Mouse (Mus musculus) midbrain, embryonic 10.5 days (tissue): ENCODE measurements around the gene March11. TPM values are rescaled to one million over a fixed set of nuclear protein-coding genes. Genes with fewer than 3 reads are reported as not detected.

Experiments used
- DNase-seq: peaks from one replicate; pipeline ENCODE4 v3.0.0-alpha.2; 2017; ENCODE audit warnings: low spot score
- H3K27ac ChIP-seq: fragments of 300-500 bp; sonication (generic); replicated peaks from 2 replicates; pipeline ENCODE4 v1.5.1; 2016; ENCODE audit warnings: mild to moderate bottlenecking
- H3K27me3 ChIP-seq: fragments of 300-500 bp; sonication (generic); 2 replicates; pipeline ENCODE4 v1.6.1; 2016; ENCODE audit warnings: low read depth, mild to moderate bottlenecking; ENCODE audit not compliant: poor library complexity, severe bottlenecking
- H3K36me3 ChIP-seq: fragments of 300-500 bp; sonication (generic); 2 replicates; pipeline ENCODE4 v1.6.1; 2016; ENCODE audit warnings: mild to moderate bottlenecking, moderate library complexity
- H3K4me1 ChIP-seq: fragments of 300-500 bp; sonication (generic); 2 replicates; pipeline ENCODE4 v1.6.1; 2016
- H3K4me3 ChIP-seq: fragments of 300-500 bp; sonication (generic); 2 replicates; pipeline ENCODE4 v1.5.1; 2016; ENCODE audit warnings: mild to moderate bottlenecking, moderate library complexity
- H3K9me3 ChIP-seq: fragments of 300-500 bp; sonication (generic); replicated peaks from 2 replicates; pipeline ENCODE4 v1.6.1; 2016; ENCODE audit warnings: mild to moderate bottlenecking
- WGBS: fragments of 180-500 bp; shearing (Covaris S2); methylation state at CpG from one replicate; pipeline ENCODE4 v1.1.7; 2016; 5-methylcytosine and 5-hydroxymethylcytosine counted together
- polyA plus RNA-seq: library from polyadenylated mRNA; unstranded; fragments of >200 nt; fragmentation: Nextera tagmentation; extraction: Ambion mirVana; gene quantifications from 2 replicates; pipeline ENCODE4 v1.2.1, GENCODE M21; 2016

The March11 gene
- polyA plus RNA-seq, 1 experiment from 2014 or later, result 0.91 TPM

- Histone ChIP-seq H3K27me3 (no peaks in the 10 kb centered on the region), H3K4me3 (no peak overlapping the region), H3K9me3 (no peaks in the 10 kb centered on the region), H3K36me3 (no peaks in the 10 kb centered on the region), H3K4me1 (no peaks in the 10 kb centered on the region), H3K27ac (no peak overlapping the region)
- no peak for DNase-seq
- 86% methylated on average over 4 of the region's 4 CpGs for WGBS
Observed at GRCm38 (mm10) chr15:26378879-26379278, 70.0 kb downstream of the March11 start.

- DNase-seq, result no peak
- 92% methylated on average over 3 of the region's 3 CpGs for WGBS
- H3K4me1 ChIP-seq, result no peaks in the 10 kb centered on the region
- no peaks in the 10 kb centered on the region for H3K36me3 ChIP-seq
- H3K4me3 ChIP-seq, result no peak overlapping the region
- no peak overlapping the region for H3K27ac ChIP-seq
- no peaks in the 10 kb centered on the region for H3K9me3 ChIP-seq
- H3K27me3 ChIP-seq, result no peaks in the 10 kb centered on the region
Observed at GRCm38 (mm10) chr15:26379831-26380230, 71.0 kb downstream of the March11 start.

- H3K27ac ChIP-seq, result no peak overlapping the region
- 84% methylated on average over 1 of the region's 1 CpGs for WGBS
Observed at GRCm38 (mm10) chr15:26380844-26381243, 72.0 kb downstream of the March11 start.

GRCm38 (mm10) chr15:26390001-26390400 is 81.2 kb downstream of the March11 start:
- WGBS, result 95% methylated on average over 9 of the region's 9 CpGs
- Histone ChIP-seq H3K4me1 (no peaks in the 10 kb centered on the region), H3K36me3 (no peaks in the 10 kb centered on the region), H3K9me3 (no peaks in the 10 kb centered on the region), H3K4me3 (no peak overlapping the region), H3K27ac (no peak overlapping the region), H3K27me3 (no peaks in the 10 kb centered on the region)
- no peak for DNase-seq

More at GRCm38 (mm10) chr15:26380844-26381243, 72.0 kb downstream of the March11 start:
- Histone ChIP-seq H3K4me1 (no peaks in the 10 kb centered on the region), H3K4me3 (no peak overlapping the region), H3K27me3 (no peaks in the 10 kb centered on the region), H3K9me3 (no peaks in the 10 kb centered on the region), H3K36me3 (no peaks in the 10 kb centered on the region)
- DNase-seq, result no peak

- no peaks in the 10 kb centered on the region for H3K9me3 ChIP-seq
- H3K27ac ChIP-seq, result no peak overlapping the region
- no peaks in the 10 kb centered on the region for H3K27me3 ChIP-seq
- no peaks in the 10 kb centered on the region for H3K4me1 ChIP-seq
- no peaks in the 10 kb centered on the region for H3K36me3 ChIP-seq
- no peak for DNase-seq
- WGBS, result 95% methylated on average over 2 of the region's 2 CpGs
- H3K4me3 ChIP-seq, result no peak overlapping the region
Observed at GRCm38 (mm10) chr15:26396556-26396955, 87.7 kb downstream of the March11 start.

GRCm38 (mm10) chr15:26425284-26425683 is 116.4 kb downstream of the March11 start:
- Histone ChIP-seq H3K27ac (no peak overlapping the region), H3K9me3 (no peaks in the 10 kb centered on the region), H3K4me3 (no peak overlapping the region), H3K4me1 (no peaks in the 10 kb centered on the region), H3K36me3 (no peaks in the 10 kb centered on the region), H3K27me3 (no peaks in the 10 kb centered on the region)
- WGBS, result 79% methylated on average over 3 of the region's 3 CpGs
- DNase-seq, result no peak

- Histone ChIP-seq H3K4me1 (no peaks in the 10 kb centered on the region), H3K27ac (no peak overlapping the region), H3K9me3 (no peaks in the 10 kb centered on the region), H3K36me3 (no peaks in the 10 kb centered on the region), H3K27me3 (no peaks in the 10 kb centered on the region), H3K4me3 (no peak overlapping the region)
- no peak for DNase-seq
Observed at GRCm38 (mm10) chr15:26426231-26426630, 117.4 kb downstream of the March11 start.

- Histone ChIP-seq H3K27ac (no peak overlapping the region), H3K36me3 (no peaks in the 10 kb centered on the region), H3K27me3 (no peaks in the 10 kb centered on the region), H3K9me3 (no peaks in the 10 kb centered on the region), H3K4me3 (no peak overlapping the region), H3K4me1 (no peaks in the 10 kb centered on the region)
- 86% methylated on average over 2 of the region's 2 CpGs for WGBS
- DNase-seq, result no peak
Observed at GRCm38 (mm10) chr15:26430565-26430964, 121.7 kb downstream of the March11 start.

- no peaks in the 10 kb centered on the region for H3K9me3 ChIP-seq
Observed at GRCm38 (mm10) chr15:26432676-26433075, 123.8 kb downstream of the March11 start.

GRCm38 (mm10) chr15:26435725-26436124 is 126.9 kb downstream of the March11 start:
- H3K4me1 ChIP-seq, result no peaks in the 10 kb centered on the region
- no peak overlapping the region for H3K4me3 ChIP-seq
- H3K27me3 ChIP-seq, result no peaks in the 10 kb centered on the region
- no peaks in the 10 kb centered on the region for H3K36me3 ChIP-seq
- WGBS, result 90% methylated on average over 7 of the region's 7 CpGs
- no peak overlapping the region for H3K27ac ChIP-seq
- DNase-seq, result no peak
- H3K9me3 ChIP-seq, result no peaks in the 10 kb centered on the region

More at GRCm38 (mm10) chr15:26432676-26433075, 123.8 kb downstream of the March11 start:
- Histone ChIP-seq H3K27ac (no peak overlapping the region), H3K27me3 (no peaks in the 10 kb centered on the region), H3K4me1 (no peaks in the 10 kb centered on the region), H3K36me3 (no peaks in the 10 kb centered on the region), H3K4me3 (no peak overlapping the region)
- no peak for DNase-seq
- 79% methylated on average over 2 of the region's 2 CpGs for WGBS

- H3K9me3 ChIP-seq, result no peaks in the 10 kb centered on the region
- no peak overlapping the region for H3K27ac ChIP-seq
- no peak overlapping the region for H3K4me3 ChIP-seq
- DNase-seq, result no peak
- 58% methylated on average over 2 of the region's 2 CpGs for WGBS
- H3K36me3 ChIP-seq, result no peaks in the 10 kb centered on the region
- no peaks in the 10 kb centered on the region for H3K27me3 ChIP-seq
- no peaks in the 10 kb centered on the region for H3K4me1 ChIP-seq
Observed at GRCm38 (mm10) chr15:26437113-26437512, 128.3 kb downstream of the March11 start.
